Mouse (Mus musculus) thymus, postnatal 25 days (tissue): ENCODE measurements around the gene Ptprn2.

Source experiments
- DNase-seq: peaks from one replicate; pipeline ENCODE4 v3.0.0; 2022

The Ptprn2 gene

GRCm38 (mm10) chr12:117192001-117192400 is 706.5 kb downstream of the Ptprn2 start:
- DNase-seq = no peak

- no peak for DNase-seq
These were observed 711.4 kb downstream of the Ptprn2 start for GRCm38 (mm10) chr12:117196721-117197425.

GRCm38 (mm10) chr12:117198093-117198492 is 712.6 kb downstream of the Ptprn2 start:
- DNase-seq = no peak

- no peak for DNase-seq
These were observed 714.6 kb downstream of the Ptprn2 start for GRCm38 (mm10) chr12:117200117-117200516.

- no peak for DNase-seq
These were observed 715.1 kb downstream of the Ptprn2 start for GRCm38 (mm10) chr12:117200590-117200989.

GRCm38 (mm10) chr12:117203506-117203905 is 718.0 kb downstream of the Ptprn2 start:
- no peak for DNase-seq

GRCm38 (mm10) chr12:117204905-117205304 is 719.4 kb downstream of the Ptprn2 start:
- DNase-seq = no peak

GRCm38 (mm10) chr12:117207421-117208120 is 722.1 kb downstream of the Ptprn2 start:
- no peak for DNase-seq

GRCm38 (mm10) chr12:117210467-117210866 is 724.9 kb downstream of the Ptprn2 start:
- no peak for DNase-seq

- no peak for DNase-seq
These were observed 728.0 kb downstream of the Ptprn2 start for GRCm38 (mm10) chr12:117213531-117213930.

GRCm38 (mm10) chr12:117214272-117214671 is 728.8 kb downstream of the Ptprn2 start:
- DNase-seq = no peak

GRCm38 (mm10) chr12:117214919-117215318 is 729.4 kb downstream of the Ptprn2 start:
- DNase-seq = no peak

- DNase-seq = no peak
These were observed 736.4 kb downstream of the Ptprn2 start for GRCm38 (mm10) chr12:117221909-117222308.

- DNase-seq = no peak
These were observed 738.5 kb downstream of the Ptprn2 start for GRCm38 (mm10) chr12:117224036-117224435.

- DNase-seq = no peak
These were observed 741.7 kb downstream of the Ptprn2 start for GRCm38 (mm10) chr12:117227236-117227635.

GRCm38 (mm10) chr12:117229442-117229841 is 743.9 kb downstream of the Ptprn2 start:
- DNase-seq = no peak

GRCm38 (mm10) chr12:117230282-117230681 is 744.8 kb downstream of the Ptprn2 start:
- DNase-seq = no peak

- DNase-seq = no peak
These were observed 746.3 kb downstream of the Ptprn2 start for GRCm38 (mm10) chr12:117231850-117232249.

GRCm38 (mm10) chr12:117235114-117235513 is 749.6 kb downstream of the Ptprn2 start:
- DNase-seq = no peak

- DNase-seq = no peak
These were observed 750.7 kb downstream of the Ptprn2 start for GRCm38 (mm10) chr12:117236020-117236734.

GRCm38 (mm10) chr12:117236981-117237380 is 751.5 kb downstream of the Ptprn2 start:
- no peak for DNase-seq

- no peak for DNase-seq
These were observed 754.6 kb downstream of the Ptprn2 start for GRCm38 (mm10) chr12:117239927-117240715.

GRCm38 (mm10) chr12:117242181-117242580 is 756.7 kb downstream of the Ptprn2 start:
- DNase-seq = no peak
